Mouse (Mus musculus) CH12.LX (cell line): ENCODE data around the gene Mad2l2. TPM values are rescaled to one million over a fixed set of nuclear protein-coding genes. Genes with fewer than 3 reads are reported as not detected.

Experiments used
- DNase-seq: peaks from one replicate; pipeline ENCODE4 v3.0.0-alpha.2; 2013; ENCODE audit errors: extremely low read depth
- H3K27ac ChIP-seq: 2 replicates; pipeline ENCODE4 v1.5.1; 2012; ENCODE audit warnings: low read depth, mild to moderate bottlenecking, control low read depth, moderate library complexity; ENCODE audit not compliant: insufficient read depth
- H3K27me3 ChIP-seq: replicated peaks from 2 replicates; pipeline ENCODE3; 2012; ENCODE audit warnings: inconsistent platforms
- H3K36me3 ChIP-seq, 2 experiments: replicated peaks in 1 of 2; 2 replicates each; pipeline versions ENCODE3 to v1.6.1; 2012; ENCODE audit warnings: inconsistent platforms in 1 of 2, low read length in 1 of 2, mild to moderate bottlenecking in 1 of 2, mixed read lengths in 1 of 2, moderate library complexity in 1 of 2; ENCODE audit not compliant: control insufficient read depth in 1 of 2, insufficient read depth in 1 of 2
- H3K4me1 ChIP-seq, 2 experiments: 2 replicates each; pipeline ENCODE4 v1.6.1; 2012; ENCODE audit warnings: inconsistent platforms in 1 of 2, moderate library complexity in 1 of 2; ENCODE audit not compliant: insufficient read depth in 2 of 2, control insufficient read depth in 1 of 2
- H3K4me2 ChIP-seq: 2 replicates; pipeline ENCODE4 v1.6.1; 2012; ENCODE audit warnings: low read depth, mild to moderate bottlenecking, control low read depth; ENCODE audit not compliant: poor library complexity, insufficient read depth, severe bottlenecking
- H3K4me3 ChIP-seq, 3 experiments: fragments of 150-350 bp in 1 of 3; sonication (generic) in 1 of 3; replicated peaks in 1 of 3; 2 replicates each; pipeline versions ENCODE3 to v1.5.1; 2011 to 2012; ENCODE audit warnings: low read depth in 2 of 3, low read length in 2 of 3, mild to moderate bottlenecking in 2 of 3, moderate library complexity in 2 of 3, control low read depth in 1 of 3, improper control_type of control experiment in 1 of 3, inconsistent platforms in 1 of 3, mixed read lengths in 1 of 3; ENCODE audit not compliant: poor library complexity in 1 of 3
- H3K79me2 ChIP-seq: replicated peaks from 2 replicates; pipeline ENCODE4 v1.6.1; 2012; ENCODE audit warnings: mild to moderate bottlenecking, moderate library complexity; ENCODE audit not compliant: control insufficient read depth, poor library complexity, insufficient read depth, severe bottlenecking; ENCODE audit errors: extremely low read depth
- H3K9ac ChIP-seq: 2 replicates; pipeline ENCODE4 v1.6.1; 2012; ENCODE audit warnings: low read depth, mild to moderate bottlenecking, control low read depth, moderate library complexity; ENCODE audit not compliant: insufficient read depth
- H3K9me3 ChIP-seq: replicated peaks from 2 replicates; pipeline ENCODE3; 2012; ENCODE audit warnings: low read length, inconsistent platforms, mixed read lengths
- BHLHE40 ChIP-seq: IDR thresholded peaks from 2 replicates; pipeline ENCODE4 v1.6.1; 2011; ENCODE audit warnings: mild to moderate bottlenecking, low read depth, low read length, improper control_type of control experiment
- ELF1 ChIP-seq: IDR thresholded peaks from 2 replicates; pipeline ENCODE4 v1.6.1; 2014; ENCODE audit warnings: low read depth, mild to moderate bottlenecking, inconsistent platforms, low read length, improper control_type of control experiment
- EP300 ChIP-seq: IDR thresholded peaks from 2 replicates; pipeline ENCODE4 v1.6.1; 2011; ENCODE audit warnings: low read length, improper control_type of control experiment
- ETS1 ChIP-seq: conservative IDR thresholded peaks from 2 replicates; pipeline ENCODE4 v1.6.1; 2012; ENCODE audit warnings: low read depth, mild to moderate bottlenecking, inconsistent platforms, low read length, improper control_type of control experiment, moderate library complexity
- HCFC1 ChIP-seq: IDR thresholded peaks from 2 replicates; pipeline ENCODE4 v1.6.1; 2012; ENCODE audit warnings: low read depth, mild to moderate bottlenecking, inconsistent platforms, low read length, improper control_type of control experiment
- IRF4 ChIP-seq: IDR thresholded peaks from 2 replicates; pipeline ENCODE4 v1.6.1; 2014; ENCODE audit warnings: low read depth, mild to moderate bottlenecking, inconsistent platforms, low read length, improper control_type of control experiment
- JUN ChIP-seq: IDR thresholded peaks from 2 replicates; pipeline ENCODE4 v1.6.1; 2011; ENCODE audit warnings: low read depth, mild to moderate bottlenecking, low read length, improper control_type of control experiment, moderate library complexity; ENCODE audit not compliant: insufficient read depth
- MXI1 ChIP-seq: IDR thresholded peaks from 2 replicates; pipeline ENCODE4 v1.6.1; 2011; ENCODE audit warnings: mild to moderate bottlenecking, low read depth, low read length, improper control_type of control experiment
- MYC ChIP-seq: IDR thresholded peaks from 2 replicates; pipeline ENCODE4 v1.6.1; 2011; ENCODE audit warnings: low read depth, mild to moderate bottlenecking, improper control_type of control experiment, low read length
- SIN3A ChIP-seq: IDR thresholded peaks from 2 replicates; pipeline ENCODE4 v1.6.1; 2012; ENCODE audit warnings: low read length, improper control_type of control experiment, inconsistent platforms
- TBP ChIP-seq: conservative IDR thresholded peaks from 2 replicates; pipeline ENCODE4 v1.6.1; 2011; ENCODE audit warnings: low read depth, low read length, improper control_type of control experiment
- TCF12 ChIP-seq: IDR thresholded peaks from 2 replicates; pipeline ENCODE4 v1.6.1; 2014; ENCODE audit warnings: low read depth, mild to moderate bottlenecking, inconsistent platforms, low read length, improper control_type of control experiment
- USF1 ChIP-seq: IDR thresholded peaks from 2 replicates; pipeline ENCODE4 v1.6.1; 2014; ENCODE audit warnings: low read depth, mild to moderate bottlenecking, inconsistent platforms, low read length, improper control_type of control experiment
- ZMIZ1 ChIP-seq: IDR thresholded peaks from 2 replicates; pipeline ENCODE4 v1.6.1; 2012; ENCODE audit warnings: low read depth, mild to moderate bottlenecking, inconsistent platforms, low read length, improper control_type of control experiment
- ZNF384 ChIP-seq: IDR thresholded peaks from 2 replicates; pipeline ENCODE4 v1.6.1; 2012; ENCODE audit warnings: low read depth, low read length, improper control_type of control experiment, inconsistent platforms
- dilution Hi-C: fragments of 300-500 bp; cut with MboI; formaldehyde crosslinking; loops from 2 replicates; pipeline ENCODE4 v1.14.3; 2020; ENCODE audit warnings: low sequenced_read_pairs; ENCODE audit not compliant: extremely low pct_unique_long_range_greater_than_20kb, extremely low pct_ligation_motif_present
- in situ Hi-C: fragments of 300-500 bp; cut with MboI; formaldehyde crosslinking; loops from 3 replicates; pipeline ENCODE4 v1.14.3; 2019; ENCODE audit warnings: low sequenced_read_pairs, low pct_ligation_motif_present, low pct_unique_long_range_greater_than_20kb, mixed read lengths
- polyA plus RNA-seq: library from polyadenylated mRNA; unstranded; fragments of >175 nt; gene quantifications from 2 replicates; pipeline ENCODE4 v1.2.1, GENCODE M21; 2012; ENCODE audit warnings: low read depth; ENCODE audit not compliant: insufficient read length
- total RNA-seq, 2 experiments: library from RNA; depleted of rRNA; stranded (reverse); fragments of 300-350 nt in 1 of 2; fragments of >200 nt in 1 of 2; gene quantifications; 2 replicates each; pipeline ENCODE4 v1.2.3; 2012 to 2014

The Mad2l2 gene
- total and polyA plus RNA-seq, 3 experiments, result 23.1 to 43.3 (median 36.5) TPM

DNA sequence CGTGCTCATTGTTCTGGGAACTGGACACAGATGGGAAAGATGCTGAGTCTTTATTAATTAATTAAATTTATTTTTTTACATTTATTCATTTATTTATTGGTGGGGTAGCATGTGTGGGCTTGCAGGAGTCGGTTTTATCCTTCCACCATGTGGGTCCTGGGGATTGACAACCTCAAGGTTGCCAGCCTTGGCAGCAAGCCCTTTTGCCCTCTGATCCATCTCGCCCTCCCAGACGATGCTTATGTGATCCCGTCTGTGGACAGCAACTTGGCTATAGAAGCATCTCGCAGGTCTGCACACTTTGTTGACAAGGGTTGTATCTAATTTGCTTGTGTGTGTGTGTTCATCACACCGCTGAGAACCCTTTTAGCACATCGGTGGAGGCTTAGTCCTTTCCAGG, 7.3 kb downstream of the Mad2l2 start:
- H3K4me3 ChIP-seq, result no peak overlapping the region
- no peak overlapping the region for H3K27ac ChIP-seq
- H3K9ac ChIP-seq, result no peak overlapping the region
- H3K79me2 ChIP-seq, result no peaks in the 10 kb centered on the region; the same call in 1 of the 2 replicates
- dilution Hi-C loops (no loop called here), in situ Hi-C loops (no loop called here)
- no peak for DNase-seq
- H3K36me3 ChIP-seq, result no peaks in the 10 kb centered on the region
- TF ChIP-seq BHLHE40 (no peak), USF1 (no peak), MYC (no peak), SIN3A (no peak), TBP (no peak), MXI1 (no peak), ZMIZ1 (no peak), JUN (no peak), TCF12 (no peak)
- H3K9me3 ChIP-seq, result no peaks in the 10 kb centered on the region
- peaks cover 2 to 6% of the 10 kb centered on the region in 2 experiments; a peak in 2 of 4 replicates for H3K4me1 ChIP-seq
- H3K27me3 ChIP-seq, result peaks cover 48% of the 10 kb centered on the region
- H3K4me2 ChIP-seq, result no peak overlapping the region

DNA sequence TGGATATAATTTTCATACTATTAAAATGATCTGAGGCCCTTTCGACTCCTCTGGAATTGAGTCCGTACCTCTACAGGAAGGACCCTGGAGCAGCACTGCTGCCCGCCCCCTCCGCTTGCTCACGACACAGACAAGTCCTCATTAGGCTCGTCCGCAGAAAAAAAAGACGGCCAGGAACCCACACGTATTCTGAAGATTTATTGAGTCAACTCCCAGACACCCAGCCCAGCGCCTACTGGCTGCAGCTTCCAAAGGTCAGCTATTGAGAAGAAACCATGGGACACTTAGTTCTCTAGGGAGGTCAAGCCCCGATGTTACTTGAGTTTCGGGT, 9.5 kb downstream of the Mad2l2 start:
- H3K9ac ChIP-seq, result peak overlapping the region; percentile 61
- no peak for DNase-seq

More for the DNA sequence above, 9.5 kb downstream of the Mad2l2 start:
- peaks cover under 1 to 6% of the 10 kb centered on the region in 2 experiments; a peak in 2 of 4 replicates for H3K4me1 ChIP-seq
- in situ Hi-C loops (no loop called here), dilution Hi-C loops (no loop called here)
- no peaks in the 10 kb centered on the region; the same call in 1 of the 2 replicates for H3K79me2 ChIP-seq
- peak overlapping the region; percentile 96 for H3K4me2 ChIP-seq
- H3K9me3 ChIP-seq, result no peaks in the 10 kb centered on the region
- no peak for TF ChIP-seq BHLHE40
- TF ChIP-seq ETS1, result 0 out of 2 replicates have a peak, but pooled peaks have one; percentile 19
- no peak for TF ChIP-seq HCFC1
- TF ChIP-seq TCF12, result 0 out of 2 replicates have a peak, but pooled peaks have one; percentile 44
- peak; percentile 56; the same call in 1 of the 2 replicates for TF ChIP-seq ELF1
- peak; percentile 59; the same call in 1 of the 2 replicates for TF ChIP-seq EP300
- TF ChIP-seq IRF4, result peak; percentile 75
- peak; percentile 53 for TF ChIP-seq ZNF384
- H3K4me3 ChIP-seq, result peak overlapping the region; percentile 77 to 85 (median 83)
- H3K27ac ChIP-seq, result no peak overlapping the region
- H3K36me3 ChIP-seq, result peaks cover 5 to 21% of the 10 kb centered on the region in 2 experiments
- H3K27me3 ChIP-seq, result peaks cover 34% of the 10 kb centered on the region
